Mouse (Mus musculus): ENCODE measurements around the gene Dnajc7.

Dnajc7 gene

GRCm38 (mm10) chr11:100533871-100534270 lies 86.1 kb downstream of the Dnajc7 start:
- POLR2A ChIA-PET, result interaction anchor here in 3 of 4 experiments (0.5 to 19.8 kb wide), 54 partner anchors 9 to 528 kb away, joined by 3 to 280 read pairs (median 3); partner anchors contain the start of genes Eif1 (in 3 of the 3), Jup (in 3 of the 3), Ttc25 (in 3 of the 3) and Klhl11 (in 2 of the 3)
- CTCF ChIA-PET, result interaction anchor here in 3 of 4 experiments (0.5 to 2.4 kb wide), 5 partner anchors 22 to 793 kb away, joined by 3 to 7 read pairs (median 3); no protein-coding TSS in a partner anchor
